Comparison of ENCODE assay signal across 8 mouse cellular contexts in the genomic region with DNA sequence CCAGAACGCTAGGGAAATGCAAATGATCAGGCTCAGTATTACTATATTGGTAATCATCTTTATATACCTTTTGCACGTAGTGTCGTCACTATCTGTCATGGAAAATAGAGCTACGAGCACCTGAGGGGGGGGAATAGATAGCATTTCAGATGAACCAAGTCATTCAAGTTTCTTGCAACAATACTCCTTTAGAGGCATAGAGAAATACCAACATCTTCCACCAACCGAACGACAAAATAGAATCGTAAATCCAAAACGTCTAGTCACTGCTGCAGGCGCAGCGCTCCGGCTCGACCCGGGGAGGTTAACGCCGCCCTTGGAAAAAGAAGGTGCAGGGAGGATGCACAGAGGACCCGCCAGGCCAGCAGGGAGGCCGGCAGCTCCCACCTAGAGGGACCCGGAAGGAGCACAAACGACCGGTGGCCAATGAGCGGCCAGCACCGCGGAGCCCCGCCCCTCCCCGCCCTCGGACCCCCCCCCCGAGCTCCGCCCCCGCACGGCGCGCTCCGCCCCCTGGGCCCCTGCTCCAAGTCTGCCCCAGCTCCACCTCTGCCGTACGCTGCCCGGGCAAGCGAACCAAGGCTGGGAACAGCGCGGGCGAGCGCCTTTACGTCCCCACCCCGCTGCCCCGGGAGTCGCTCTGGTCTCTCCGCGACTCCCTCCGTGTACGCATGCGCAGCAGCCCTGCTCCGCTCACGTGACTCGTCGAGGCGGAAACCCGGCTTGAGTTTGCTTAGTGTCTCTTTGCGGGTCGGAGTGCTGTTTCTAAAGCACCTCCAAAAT. TPM values are rescaled to one million over a fixed set of nuclear protein-coding genes. Genes with fewer than 3 reads are reported as not detected.
A peak's percentile ranks its signal among the peaks of the same experiment; 100 is the strongest.
DNase-seq lines count a peak whose midpoint lies in the region; ATAC-seq lines count a peak whose summit lies in the region.

Gene Tmem19 (minus strand): TSS at position 662 of the 783 bp plus-strand sequence.

- H3K36me3 ChIP-seq in hindbrain, embryonic 12.5 days: peaks cover 2% of the 10 kb centered on the region

- H3K27me3 ChIP-seq in hindbrain, embryonic 12.5 days: no peaks in the 10 kb centered on the region

- peak; percentile 99 for ATAC-seq in hindbrain, embryonic 12.5 days (ENCODE audit: low FRiP score)

- H3K9me3 ChIP-seq in hindbrain, embryonic 12.5 days (replicated peaks): no peaks in the 10 kb centered on the region

- H3K4me2 ChIP-seq in hindbrain, embryonic 12.5 days (replicated peaks): peak within 1 kb of the TSS; percentile 72

- peak; percentile 98 for DNase-seq in Muller cell, postnatal 12 days (ENCODE audit: inconsistent ontology term)
- peak; percentile 99 for DNase-seq in cerebellum, adult 9-11 months
- DNase-seq in frontal cortex, postnatal 10 days (ENCODE audit: low spot score in 2 of 2): peak; percentile 93
- DNase-seq in layer of hippocampus, postnatal 14 days (ENCODE audit: low spot score in 2 of 2): peak; percentile 94 to 96
- peak; percentile 97 for DNase-seq in lung, postnatal 14 days
- peak; percentile 89 for DNase-seq in retina, adult 2 months (ENCODE audit: low read depth, low spot score)
- DNase-seq in thymus, postnatal 36 days: peak; percentile 92 to 95

- WGBS in hindbrain, embryonic 12.5 days: under 1% methylated on average over 54 of the region's 58 CpGs

- peak within 1 kb of the TSS; percentile 94 for H3K27ac ChIP-seq in hindbrain, embryonic 12.5 days

- peaks cover 11% of the 10 kb centered on the region for H3K4me1 ChIP-seq in hindbrain, embryonic 12.5 days

- peak within 1 kb of the TSS; percentile 58 for H3K4me3 ChIP-seq in hindbrain, embryonic 12.5 days

- peak within 1 kb of the TSS; percentile 55 for H3K9ac ChIP-seq in hindbrain, embryonic 12.5 days

RNA-seq across cellular contexts. Expression of gene Tmem19, which starts in this region (rescaled TPM):
- 41.9 and 44.6 TPM in 2 replicates for polyA plus RNA-seq in hindbrain, embryonic 12.5 days (2016; fragmentation: Nextera tagmentation; extraction: Ambion mirVana)
- 10 to 100 TPM; 50.7 to 53.0 TPM for total RNA-seq in layer of hippocampus, postnatal 14 days (2021)

Comparison
In these comparisons a context has a peak if more than half of its experiments do, and no peak if none do; other contexts are left out.
1. Peak in every context shown above with its lines: DNase-seq, ATAC-seq, H3K4me3 ChIP-seq and H3K27ac ChIP-seq.